Mouse (Mus musculus) heart, adult 9 months (tissue): ENCODE results near the gene Gm11084.
"Not testable (repeated sequence)": the region's sequence is repeated elsewhere in the genome, so short reads cannot be mapped to it uniquely, and the experiment has no call there.

Experiments
- DNase-seq, 2 experiments: peaks; one replicate each; pipeline ENCODE4 v3.0.0; 2022; ENCODE audit warnings: low spot score in 2 of 2

Gene Gm11084

DNA sequence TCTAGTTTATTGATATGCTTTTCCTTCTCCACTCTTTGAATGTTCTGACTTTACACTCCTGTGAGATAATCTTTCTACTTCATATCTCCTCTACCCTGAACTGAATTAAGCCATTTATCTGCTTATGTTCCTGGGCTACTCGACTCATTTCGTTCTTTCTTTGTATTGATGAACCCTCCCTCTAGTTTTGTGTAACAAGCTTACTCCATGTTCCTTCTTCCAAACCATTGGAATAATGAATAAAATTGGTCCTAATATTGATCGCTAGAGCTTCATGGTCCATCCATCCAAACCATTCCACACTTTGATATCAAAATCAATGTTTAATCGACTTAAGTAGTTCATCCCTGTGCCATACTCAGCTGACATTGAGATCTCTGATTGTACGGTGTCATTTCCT lies at the start of gene Gm11084:
Gm11084 (minus strand) TSS at position 101 of the 400 bp plus-strand sequence.
- no peak for DNase-seq

DNA sequence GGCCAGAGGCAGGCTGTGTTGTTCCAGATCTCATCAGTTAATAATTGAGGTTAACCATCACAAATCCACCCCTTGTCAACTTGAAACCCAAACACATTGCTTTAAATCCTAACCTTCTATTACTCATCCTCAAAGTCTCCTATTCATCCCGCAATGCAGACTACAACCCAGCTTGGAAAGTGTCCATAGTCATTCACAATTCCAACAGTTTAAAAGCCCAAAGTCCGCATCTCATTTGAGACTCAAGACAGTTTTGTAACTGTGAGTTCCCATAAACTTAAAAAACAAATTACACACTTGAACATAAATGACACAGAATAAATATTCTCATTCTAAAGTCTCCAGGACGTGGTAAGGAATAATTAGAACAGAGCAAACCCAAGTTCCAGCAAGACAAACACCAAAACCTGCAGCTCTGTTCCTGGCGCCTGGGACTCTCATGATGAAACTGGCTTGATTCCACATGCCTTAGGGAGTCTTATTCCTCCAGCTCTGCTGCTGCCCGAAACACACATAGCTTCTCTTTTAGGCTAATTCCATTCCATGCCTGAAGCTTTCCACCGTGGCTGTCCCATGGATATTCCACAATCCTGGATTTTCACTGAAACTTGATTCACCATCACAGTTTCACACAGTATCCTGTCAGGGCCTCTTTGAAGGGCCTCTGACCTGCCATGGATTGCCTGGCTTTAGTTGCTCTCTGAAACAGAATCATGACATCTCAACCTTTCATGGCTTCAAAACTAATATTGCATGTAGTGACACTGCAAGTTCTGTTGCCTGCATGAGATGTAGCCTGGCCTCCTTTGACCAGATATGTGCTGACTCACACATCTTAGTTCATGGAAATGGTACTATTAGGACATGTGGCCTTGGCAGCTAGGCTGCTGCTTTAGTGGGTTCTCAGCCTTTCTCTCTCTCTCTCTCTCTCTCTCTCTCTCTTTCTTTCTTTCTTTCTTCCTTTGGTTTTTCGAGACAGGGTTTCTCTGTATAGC lies 44.8 kb upstream of the Gm11084 start:
- no peak for DNase-seq

DNA sequence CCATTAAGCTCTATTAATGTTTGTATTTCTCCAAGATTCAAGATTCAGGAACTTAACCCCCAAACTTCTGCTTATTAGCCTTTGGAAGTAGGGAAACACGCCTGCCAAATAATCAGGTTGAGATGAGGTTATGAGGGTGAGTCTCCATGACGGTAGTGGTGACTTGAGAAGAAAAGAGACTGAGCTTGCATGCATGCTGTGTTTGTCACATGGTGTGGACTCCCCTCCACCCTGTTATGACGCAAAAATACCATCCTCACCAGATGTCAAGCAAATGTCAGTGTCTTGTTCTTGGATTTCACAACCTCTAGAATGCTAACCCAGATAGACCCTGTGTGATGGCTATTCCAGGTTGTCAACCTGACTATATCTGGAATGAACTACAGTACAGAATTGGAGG lies 43.3 kb upstream of the Gm11084 start:
- no peak for DNase-seq

DNA sequence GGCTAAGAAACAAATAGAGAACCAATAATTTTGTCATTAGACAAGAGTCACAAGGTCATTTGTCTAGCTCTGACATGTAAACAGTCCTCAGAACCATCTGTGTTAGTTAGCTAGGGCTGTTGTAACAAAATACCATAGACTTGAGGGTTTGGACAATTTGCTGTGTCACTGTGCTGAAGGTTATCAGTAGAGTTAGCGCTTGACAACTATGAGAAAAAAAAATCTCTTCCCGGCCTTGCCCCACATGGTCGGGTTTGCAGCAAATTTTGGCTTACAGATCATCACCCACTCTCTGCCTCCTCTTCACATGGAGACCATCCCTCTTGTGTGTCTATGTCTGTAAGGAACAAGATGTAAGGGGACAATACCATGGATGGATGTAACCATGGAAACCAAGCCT lies 41.5 kb upstream of the Gm11084 start:
- no peak for DNase-seq

DNA sequence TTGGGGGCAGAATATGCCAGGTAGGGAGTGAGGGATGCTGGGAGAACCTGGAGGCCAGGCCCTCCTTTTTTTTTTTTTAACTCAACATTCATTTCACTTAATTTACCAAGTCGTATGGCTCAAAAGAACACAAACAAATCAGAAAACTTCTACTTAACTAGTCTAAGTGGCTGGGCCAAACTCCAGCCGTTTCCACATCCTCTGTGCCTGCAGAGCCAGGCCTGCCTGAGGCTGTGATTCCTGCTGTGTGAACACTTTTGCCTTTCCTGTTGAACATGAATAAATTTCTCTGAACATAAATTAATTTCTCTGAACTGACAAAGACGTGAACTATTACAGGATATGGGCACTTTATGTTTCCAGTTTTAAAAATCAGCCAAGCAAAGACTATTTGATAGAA lies 40.6 kb upstream of the Gm11084 start:
- no peak for DNase-seq

DNA sequence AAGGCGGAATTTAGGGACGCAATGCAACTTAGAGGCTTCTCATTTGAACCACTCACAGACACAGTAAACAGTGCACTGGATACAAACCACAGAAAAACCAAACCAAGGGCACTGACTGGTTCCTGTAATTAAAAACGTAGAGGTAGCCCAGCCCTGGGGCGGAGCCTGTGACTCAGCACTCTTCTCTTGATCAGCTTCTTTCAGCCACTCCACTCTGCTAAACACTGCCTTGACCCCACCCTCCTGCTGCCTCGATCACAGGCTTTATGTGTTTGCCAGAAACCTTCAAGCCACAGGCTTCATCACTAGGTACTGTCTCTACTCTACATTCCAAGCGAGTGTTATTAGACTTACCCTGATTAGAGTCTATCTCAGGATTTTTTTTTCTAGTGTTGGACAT lies 37.3 kb upstream of the Gm11084 start:
- DNase-seq = no peak

DNA sequence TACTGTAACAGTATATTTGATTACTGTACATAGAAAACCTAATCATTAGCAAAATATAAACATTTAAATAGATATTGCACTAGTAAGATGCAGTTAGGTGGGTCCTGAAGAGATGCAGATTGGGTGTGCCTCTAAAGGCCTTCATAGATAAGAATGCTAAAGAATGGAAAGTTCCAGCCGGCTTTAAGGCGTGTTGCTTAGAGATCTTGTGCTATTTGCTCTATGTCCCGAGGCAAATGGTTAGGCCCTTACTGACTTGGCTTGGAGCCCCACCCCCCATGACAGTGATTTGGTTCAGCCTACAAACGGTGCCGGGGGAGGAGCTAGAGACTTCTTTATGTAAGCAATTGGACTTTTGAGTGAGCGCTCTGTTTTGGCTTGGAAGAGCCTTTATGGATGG lies 34.5 kb upstream of the Gm11084 start:
- DNase-seq = no peak

DNA sequence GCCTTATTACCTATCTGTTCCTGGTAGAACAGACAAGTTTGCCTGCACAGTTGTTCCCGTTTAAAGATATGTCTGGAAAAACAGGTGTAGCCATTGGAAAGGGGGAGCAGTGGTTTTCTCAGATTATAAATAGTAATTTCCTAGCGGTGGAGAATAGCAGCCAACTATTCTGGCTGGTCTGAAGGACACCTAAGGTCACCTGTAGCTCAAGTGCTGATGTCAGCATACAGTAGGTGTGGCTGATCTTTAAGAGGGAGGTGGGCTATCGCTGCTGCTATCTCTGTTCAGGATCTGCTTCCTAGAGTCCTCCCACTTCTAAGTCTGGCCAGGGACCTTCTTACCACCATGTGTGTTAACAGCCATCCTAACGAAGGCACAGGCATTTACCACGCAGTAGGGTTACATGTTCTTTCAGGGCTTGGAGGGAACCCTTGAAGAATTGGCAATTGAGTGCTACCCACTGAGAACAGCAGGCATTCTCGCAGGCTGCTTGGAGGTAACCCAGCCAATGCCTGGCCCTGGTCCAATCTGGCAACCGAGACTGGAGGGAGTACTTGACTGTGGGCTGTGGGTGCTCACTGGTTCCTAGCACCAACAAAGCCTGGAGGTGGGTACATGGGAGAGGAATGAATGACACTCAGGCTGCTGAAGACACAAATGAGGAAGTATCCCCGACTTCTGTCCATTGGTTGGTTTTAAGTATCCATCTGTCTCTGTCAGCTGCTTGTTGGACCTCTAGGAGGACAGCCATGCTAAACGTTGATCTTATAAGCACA lies 33.0 kb upstream of the Gm11084 start:
- peak in 1 of 2 experiments; percentile 53 for DNase-seq

DNA sequence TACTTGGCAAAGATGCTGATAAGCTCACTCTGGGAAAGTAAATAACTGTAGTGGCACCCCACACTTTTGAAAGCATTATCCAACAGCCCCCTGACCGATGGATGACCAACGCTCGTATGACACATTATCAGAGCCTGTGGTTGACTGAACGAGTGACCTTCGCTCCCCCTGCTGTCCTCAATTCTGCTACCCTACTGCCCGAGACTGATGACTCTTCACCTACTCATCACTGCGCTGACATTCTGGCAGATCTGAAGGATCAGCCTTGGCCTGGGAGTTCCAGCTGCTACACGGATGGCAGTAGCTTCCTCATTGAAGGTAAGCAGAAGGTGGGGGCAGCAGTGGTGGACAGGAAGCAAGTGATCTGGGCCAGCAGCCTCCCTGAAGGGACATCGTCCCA lies 27.5 kb upstream of the Gm11084 start:
- not testable (repeated sequence) for DNase-seq

DNA sequence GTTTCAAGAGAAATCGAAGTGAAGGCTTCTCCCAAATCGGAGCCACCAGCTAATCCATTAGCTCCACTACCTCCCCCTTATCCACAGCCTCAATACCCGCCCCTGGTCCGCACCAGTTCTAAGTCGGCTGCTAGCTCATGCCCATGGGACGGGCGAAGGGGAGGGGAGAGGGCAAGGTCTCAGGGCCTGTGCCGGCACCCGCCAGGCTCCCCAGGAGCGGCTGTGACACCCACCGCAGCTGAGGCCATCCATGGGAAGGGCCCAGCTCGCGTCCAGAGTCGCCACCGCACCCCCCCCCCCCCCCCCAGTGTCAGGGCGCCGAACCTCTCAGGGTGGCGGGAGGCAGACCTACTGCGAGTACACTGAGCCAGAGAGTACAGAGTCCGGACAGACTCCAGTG lies 26.1 kb upstream of the Gm11084 start:
- no peak for DNase-seq

DNA sequence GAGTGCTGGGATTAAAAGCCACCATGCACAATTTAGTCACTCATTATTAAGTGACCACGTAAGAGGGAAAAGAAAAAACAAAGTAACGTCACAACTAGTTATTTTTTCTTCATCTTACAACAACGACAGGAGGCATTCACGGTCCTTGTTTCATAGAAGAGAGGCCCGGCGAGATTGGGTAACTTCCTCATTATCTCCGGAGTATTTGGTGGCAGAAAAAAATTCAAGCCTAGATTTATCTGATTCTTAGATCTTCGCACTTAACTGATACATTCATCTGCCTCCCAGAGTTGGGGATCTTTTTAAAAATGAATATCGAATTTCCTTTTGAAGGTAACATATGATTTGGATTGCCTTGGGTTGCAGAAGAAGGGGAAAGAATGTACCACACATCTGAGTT lies 21.0 kb upstream of the Gm11084 start:
- no peak for DNase-seq

DNA sequence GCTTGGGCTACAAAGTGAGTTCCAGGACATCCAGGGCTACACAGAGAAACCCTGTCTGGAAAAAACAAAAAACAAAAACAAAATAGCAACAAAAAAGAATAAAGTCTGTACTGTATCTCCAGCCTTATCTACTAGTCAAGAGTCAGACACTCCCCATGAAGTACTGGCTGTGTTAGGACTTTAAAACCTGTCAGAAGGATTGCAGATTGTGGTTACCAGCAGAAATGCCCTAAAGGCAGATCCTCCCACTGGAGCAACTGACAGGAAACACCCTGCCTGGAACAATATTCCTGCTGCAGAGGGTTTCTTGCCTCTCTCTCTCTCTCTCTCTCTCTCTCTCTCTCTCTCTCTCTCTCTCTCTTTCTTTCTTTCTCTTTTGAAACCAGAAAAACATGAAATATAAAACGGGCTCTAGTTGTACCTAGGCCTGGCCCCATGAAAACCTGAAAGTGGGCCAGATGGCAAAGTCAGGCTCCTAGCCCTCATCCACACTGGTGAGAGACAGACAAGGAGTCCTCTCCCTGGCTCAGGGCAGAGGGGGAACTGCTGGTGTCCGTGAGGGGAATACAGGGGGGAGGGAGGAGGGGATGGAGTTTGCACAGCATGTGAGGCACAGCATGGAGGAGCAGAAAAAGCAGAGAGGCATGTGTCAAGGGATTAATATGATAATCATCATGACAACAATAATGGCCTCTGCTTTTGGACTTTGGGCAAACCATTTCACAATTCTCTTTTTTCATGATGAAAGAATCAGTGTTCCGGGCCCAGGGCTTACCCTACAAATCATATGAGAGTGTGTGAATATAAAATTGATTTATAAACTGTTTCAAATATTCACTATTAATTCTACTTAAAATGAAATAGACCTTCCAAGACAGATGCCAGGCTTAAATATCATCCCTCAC lies 19.3 kb upstream of the Gm11084 start:
- DNase-seq = peak in 1 of 2 experiments; percentile 23

DNA sequence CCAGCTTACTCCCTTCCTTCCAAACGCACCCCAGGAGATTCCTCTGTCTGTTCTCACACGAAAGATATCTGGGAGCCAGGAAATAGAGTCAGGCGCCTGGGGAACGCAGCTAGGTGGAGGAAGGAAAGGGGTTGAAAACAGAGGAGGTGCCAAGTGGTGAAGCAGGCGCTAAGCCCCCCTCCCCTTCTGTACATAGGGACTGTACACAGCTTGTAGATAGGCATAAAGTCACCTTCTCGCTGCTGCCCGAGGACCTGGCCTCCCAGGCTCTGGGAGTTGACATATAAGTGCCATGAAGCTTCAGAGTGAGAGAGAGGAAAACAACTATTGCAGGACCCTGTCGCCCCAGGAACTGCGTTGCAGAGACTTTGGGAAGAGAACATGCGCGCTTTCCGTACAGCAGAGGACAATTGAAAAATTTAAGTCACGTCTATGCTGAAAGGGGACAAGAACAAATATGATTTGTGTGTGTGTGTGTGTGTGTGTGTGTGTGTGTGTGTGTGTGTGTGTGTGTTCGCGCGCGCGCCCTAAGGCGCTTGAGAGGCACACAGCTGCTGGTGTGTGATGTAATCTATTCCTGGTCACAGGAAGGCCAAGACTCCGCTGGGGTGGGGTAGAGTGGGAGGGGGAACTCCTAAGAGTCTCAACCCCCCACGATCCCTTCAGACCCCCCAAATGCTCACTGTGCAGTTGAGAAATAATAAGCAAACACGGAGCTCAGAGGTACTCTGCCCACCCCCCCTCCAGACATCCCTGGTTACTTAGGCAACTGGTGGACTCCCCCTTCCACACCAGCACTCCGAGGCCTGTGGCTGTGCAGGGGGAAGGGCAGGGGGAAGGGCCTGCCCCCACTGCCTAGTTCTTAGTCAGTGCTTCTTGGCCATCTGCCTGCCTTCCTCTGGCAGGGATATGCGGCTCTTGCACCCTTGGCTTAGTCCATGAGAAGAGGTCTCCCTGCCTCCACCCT lies 17.5 kb upstream of the Gm11084 start:
- DNase-seq = peak; percentile 94

DNA sequence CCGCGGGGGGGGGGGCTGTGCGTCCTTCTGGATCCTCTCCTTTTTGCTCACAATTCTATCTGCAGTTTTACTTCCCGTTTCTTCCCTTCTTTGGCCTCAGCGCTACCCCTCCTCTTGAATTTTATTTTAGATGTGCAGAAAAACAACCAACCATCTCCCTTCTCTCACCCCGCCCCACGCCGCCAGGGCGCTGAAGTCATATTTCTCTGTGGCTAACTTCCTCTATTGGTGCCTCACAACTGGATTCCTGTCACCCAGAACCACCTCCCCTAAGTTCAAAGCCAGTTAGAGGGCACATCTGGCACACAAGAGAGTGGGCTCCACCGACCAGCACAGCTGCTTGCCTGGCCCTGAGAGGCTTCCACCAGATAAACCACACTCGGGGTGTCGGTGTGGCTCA lies 16.5 kb upstream of the Gm11084 start:
- peak; percentile 73 to 78 for DNase-seq

DNA sequence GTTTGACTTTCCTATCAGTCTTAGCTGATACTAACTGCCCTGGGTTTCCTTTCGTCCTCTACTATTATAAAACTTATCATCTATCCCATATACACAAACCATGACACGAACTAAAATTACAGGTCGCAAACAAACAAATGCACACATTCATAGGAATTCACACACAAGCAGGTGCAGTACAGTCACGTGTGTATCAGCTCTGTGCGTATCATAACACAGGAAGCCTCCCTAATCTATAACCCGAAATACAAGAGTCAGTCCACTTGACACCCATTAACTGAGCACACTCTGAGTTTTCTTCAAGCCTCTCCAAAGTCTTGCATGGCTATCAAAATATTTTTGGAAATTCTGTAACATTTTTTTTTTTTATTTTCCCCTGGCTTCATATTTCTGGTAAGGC lies 15.9 kb upstream of the Gm11084 start:
- no peak for DNase-seq

DNA sequence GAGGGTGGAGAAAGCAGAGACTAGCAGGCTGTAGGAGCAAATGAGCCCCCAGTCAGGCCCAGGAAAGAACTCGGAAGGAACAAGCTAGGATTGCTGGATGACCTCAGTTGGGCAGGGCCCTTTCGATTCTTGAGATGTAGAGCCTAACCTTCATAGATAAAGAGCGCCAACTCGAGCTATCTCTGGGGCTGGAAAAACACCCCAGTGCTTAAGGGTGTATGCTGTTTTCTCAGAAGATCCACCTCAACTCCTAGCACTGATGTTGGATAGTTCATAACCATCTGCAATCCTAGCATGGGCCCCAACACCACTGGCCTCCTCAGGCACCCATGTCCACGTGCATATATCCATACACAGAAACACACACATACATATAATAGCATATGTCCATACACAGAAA lies 15.5 kb upstream of the Gm11084 start:
- no peak for DNase-seq

DNA sequence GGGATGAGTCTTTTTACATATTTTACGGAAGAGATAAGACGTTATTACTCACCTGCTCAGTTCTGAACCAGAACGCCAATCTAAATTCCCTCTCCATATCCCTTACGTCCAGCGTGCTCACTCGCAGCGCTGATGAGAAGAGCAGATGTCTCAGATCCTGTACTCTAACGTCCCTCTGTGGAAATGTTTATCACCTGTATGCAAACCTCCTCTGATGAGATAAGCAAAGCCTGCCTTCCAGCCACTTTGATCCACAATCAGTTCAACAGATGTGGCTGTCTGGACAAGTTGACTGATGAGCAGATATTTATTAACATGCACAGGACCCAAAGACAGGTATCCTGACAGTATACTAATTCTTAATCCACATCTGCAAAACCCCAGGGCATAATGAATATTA lies 13.7 kb upstream of the Gm11084 start:
- no peak for DNase-seq

DNA sequence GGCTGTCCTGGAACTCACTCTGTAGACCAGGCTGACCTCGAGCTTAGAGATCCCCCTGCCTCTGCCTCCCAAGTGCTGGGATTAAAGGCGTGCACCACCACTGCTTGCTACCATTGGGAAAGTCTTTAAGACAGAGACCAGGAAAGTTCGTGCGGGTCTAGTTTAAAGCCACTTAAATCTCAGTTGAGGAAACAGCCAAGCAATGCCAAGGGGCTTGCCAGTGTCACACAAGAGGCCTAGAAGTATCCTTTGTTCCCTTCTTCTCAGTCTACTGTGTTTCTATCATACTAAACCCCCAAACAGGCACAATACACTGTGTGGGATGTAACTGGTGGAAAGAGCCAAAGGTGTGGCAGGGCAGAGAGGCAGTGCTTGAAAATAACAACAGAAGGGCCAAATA lies 11.1 kb upstream of the Gm11084 start:
- no peak for DNase-seq

DNA sequence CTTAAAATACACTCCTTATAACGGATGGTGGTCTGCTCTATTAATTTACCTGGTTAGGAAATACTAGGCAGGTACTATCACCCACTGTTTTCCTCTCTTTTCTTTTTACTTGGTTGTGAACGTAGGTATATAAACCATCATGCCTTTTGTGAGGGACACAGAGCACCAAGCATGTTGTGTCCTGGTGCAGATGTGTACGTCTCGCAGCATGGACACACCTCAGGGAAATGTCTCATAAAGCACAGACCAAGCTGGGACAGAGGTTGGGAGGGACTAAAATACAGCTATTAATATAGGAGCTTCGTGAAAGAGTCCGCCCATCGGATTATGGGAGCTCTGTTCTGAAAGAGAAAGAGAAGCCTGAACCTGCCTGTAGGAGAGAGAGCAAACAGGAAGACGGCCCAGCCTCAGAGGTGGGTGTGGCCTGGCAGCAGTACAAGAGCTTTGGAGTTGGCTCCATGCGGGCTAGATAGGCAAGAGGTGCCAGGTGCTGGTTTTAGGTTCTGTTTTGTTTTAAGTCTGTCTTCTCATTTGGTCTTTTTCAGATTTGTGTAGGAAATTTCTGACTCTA lies 10.4 kb upstream of the Gm11084 start:
- DNase-seq = peak; percentile 59 to 70
